ENCODE assay signal across 21 mouse cellular contexts in the genomic region with DNA sequence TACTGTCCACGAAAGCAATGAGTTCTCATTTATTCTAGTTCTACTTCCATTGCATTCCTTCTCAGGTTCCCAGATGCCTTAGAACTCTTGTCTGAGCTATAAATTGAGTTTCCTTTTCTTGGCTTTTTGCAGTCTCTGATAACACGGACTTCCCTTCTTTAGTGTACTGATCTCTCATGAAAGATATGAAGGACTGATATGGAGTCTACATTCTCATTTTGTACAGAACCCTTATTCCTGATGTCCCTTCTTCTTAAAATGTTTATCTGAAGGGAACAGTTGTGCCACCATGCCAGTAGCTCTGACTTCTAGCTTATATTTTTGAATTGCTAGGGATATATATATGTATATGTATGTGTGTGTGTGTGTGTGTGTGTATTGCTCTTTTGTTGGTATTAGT. TPM values are rescaled to one million over a fixed set of nuclear protein-coding genes. Genes with fewer than 3 reads are reported as not detected.
DNase-seq lines count a peak whose midpoint lies in the region; ATAC-seq and TF ChIP-seq lines count a peak whose summit lies in the region.
"Had no signal": no experiment of that assay in that cellular context is flagged by ENCODE, and none has a peak within 500 bp of the region (broad histone marks: within the 10 kb centered on the region; RNA-seq: fewer than 3 reads in every experiment).

No protein-coding gene starts in this region.

- H3K36me3 ChIP-seq in liver, embryonic 12.5 days: no peaks in the 10 kb centered on the region
- no peaks in the 10 kb centered on the region for H3K36me3 ChIP-seq in liver, postnatal 0 days (replicated peaks; ENCODE audit: insufficient read depth, low read length)
- H3K36me3 ChIP-seq: forebrain, embryonic 15.5 days had no signal

- no peaks in the 10 kb centered on the region for H3K9me3 ChIP-seq in liver, embryonic 12.5 days (replicated peaks)
- H3K9me3 ChIP-seq in liver, postnatal 0 days (ENCODE audit: low read length): no peaks in the 10 kb centered on the region
- H3K9me3 ChIP-seq: embryonic facial prominence, embryonic 10.5 days; embryonic facial prominence, embryonic 12.5 days; forebrain, embryonic 13.5 days; forebrain, embryonic 15.5 days had no signal

- H3K27ac ChIP-seq in liver, embryonic 12.5 days: no peak overlapping the region
- H3K27ac ChIP-seq in liver, postnatal 0 days (ENCODE audit: low read depth): no peak overlapping the region
- H3K27ac ChIP-seq: embryonic facial prominence, embryonic 10.5 days; embryonic facial prominence, embryonic 12.5 days; forebrain, embryonic 13.5 days; forebrain, embryonic 15.5 days had no signal

- no peaks in the 10 kb centered on the region for H3K27me3 ChIP-seq in liver, embryonic 12.5 days (replicated peaks)
- H3K27me3 ChIP-seq in liver, postnatal 0 days (ENCODE audit: insufficient read depth, low read length): no peaks in the 10 kb centered on the region
- H3K27me3 ChIP-seq: CH12.LX; embryonic facial prominence, embryonic 12.5 days; forebrain, embryonic 13.5 days; forebrain, embryonic 15.5 days had no signal

- H3K4me1 ChIP-seq in liver, embryonic 12.5 days: peaks cover 14% of the 10 kb centered on the region; the same call in 1 of the 2 replicates
- H3K4me1 ChIP-seq in liver, postnatal 0 days (ENCODE audit: insufficient read depth): peaks cover 3% of the 10 kb centered on the region
- H3K4me1 ChIP-seq: embryonic facial prominence, embryonic 10.5 days; embryonic facial prominence, embryonic 12.5 days; forebrain, embryonic 13.5 days; forebrain, embryonic 15.5 days had no signal

- ATAC-seq in liver, embryonic 12.5 days: no peak
- ATAC-seq in liver, postnatal 0 days: no peak
- ATAC-seq: CD4-positive, CD25-positive, alpha-beta regulatory T cell, adult 4 months; forebrain, embryonic 13.5 days; forebrain, embryonic 15.5 days; forebrain, postnatal 0 days had no signal

- TF ChIP-seq EP300 in liver, postnatal 0 days (IDR thresholded peaks at IDR 0.05; ENCODE audit: low read depth): no peak

- H3K4me3 ChIP-seq in liver, embryonic 12.5 days: no peak overlapping the region
- no peak overlapping the region for H3K4me3 ChIP-seq in liver, postnatal 0 days (ENCODE audit: low read depth, low read length)
- H3K4me3 ChIP-seq: embryonic facial prominence, embryonic 10.5 days; embryonic facial prominence, embryonic 12.5 days; forebrain, embryonic 13.5 days; forebrain, embryonic 15.5 days had no signal

- WGBS in liver, embryonic 12.5 days (ENCODE audit: insufficient replicate concordance): 38% methylated on average over 2 of the region's 2 CpGs
- WGBS in liver, postnatal 0 days (ENCODE audit: insufficient replicate concordance): 55% methylated on average over 2 of the region's 2 CpGs

- no peak for DNase-seq in liver, postnatal 0 days
- peak; percentile 26 for DNase-seq in MEL-GATA-1-ER (ENCODE audit: extremely low read depth, low read depth)
- DNase-seq in frontal cortex, adult 2 months (ENCODE audit: extremely low spot score in 1 of 2, low spot score in 1 of 2): no peak
- no peak for DNase-seq in layer of hippocampus, postnatal 14 days (ENCODE audit: low spot score in 2 of 2)
- DNase-seq: adrenal gland, adult 2 months; adrenal gland, postnatal 10 days; adrenal gland, postnatal 25 days; B cell, adult 2 months; cerebellum, adult 11-12 months; cerebellum, adult 2 months; cerebellum, adult 9-10 months; cerebellum, postnatal 10 days; cerebellum, postnatal 25 days; forebrain, postnatal 0 days had no signal

- 0 out of 2 replicates have a peak overlapping the region, but pooled peaks have one; percentile 6 for H3K4me2 ChIP-seq in liver, embryonic 12.5 days
- H3K4me2 ChIP-seq in liver, postnatal 0 days (ENCODE audit: low read depth, low read length): no peak overlapping the region
- H3K4me2 ChIP-seq: embryonic facial prominence, embryonic 12.5 days; forebrain, embryonic 13.5 days; forebrain, embryonic 15.5 days had no signal

- no peak for TF ChIP-seq CTCF in liver, postnatal 0 days (IDR thresholded peaks at IDR 0.05; ENCODE audit: low read depth)

- H3K9ac ChIP-seq in liver, embryonic 12.5 days: no peak overlapping the region
- H3K9ac ChIP-seq in liver, postnatal 0 days (replicated peaks): no peak overlapping the region
- H3K9ac ChIP-seq: embryonic facial prominence, embryonic 12.5 days; forebrain, embryonic 13.5 days; forebrain, embryonic 15.5 days; forebrain, postnatal 0 days had no signal

RNA-seq across cellular contexts. Expression of gene Bmpr2, which starts 46.7 kb away (rescaled TPM):
- polyA plus RNA-seq in liver, embryonic 12.5 days (2016; fragmentation: Nextera tagmentation; extraction: Ambion mirVana): 1.5 and 1.8 TPM in 2 replicates
- polyA plus RNA-seq in liver, postnatal 0 days (2015; fragmentation: Nextera tagmentation; extraction: Ambion mirVana): 1.6 and 1.8 TPM in 2 replicates
- 27.2 and 28.7 TPM in 2 replicates for polyA plus RNA-seq in frontal cortex, adult 2 months (2012; rRNA removed)
- 100 to 1,000 TPM in 1 of 2 experiments, 10 to 100 TPM in 1; 94.2 to 102 TPM for total RNA-seq in layer of hippocampus, postnatal 14 days (2021)

Comparison
In these comparisons a context has a peak if more than half of its experiments do, and no peak if none do; other contexts are left out.
1. RNA of gene Bmpr2, which starts 46.7 kb away (polyA plus RNA-seq): 27.2 to 28.7 TPM in frontal cortex, adult 2 months; 1.6 to 1.8 TPM in liver, postnatal 0 days and 1.5 to 1.8 TPM in liver, embryonic 12.5 days; every median in the first group is over 10 times any median in the second.